Mouse (Mus musculus): ENCODE measurements at regions not wholly inside any gene's neighbourhood (a gene's known extent, or its start where the extent isn't known, plus 50 kb on each side); places are given as distances from the start of the nearest gene placed in this dataset.
"Not testable (repeated sequence)": the region's sequence is repeated elsewhere in the genome, so short reads cannot be mapped to it uniquely, and the experiment has no call there.

- no peak for ATAC-seq (ENCODE audit: insufficient number of reproducible peaks, insufficient read depth, low FRiP score, low TSS enrichment, low read depth)
- no peaks in the 10 kb centered on the region for H3K27me3 ChIP-seq
- WGBS = 74% methylated on average over 7 of the region's 7 CpGs
Measured at GRCm38 (mm10) chr9:91123208-91123607, 239.0 kb upstream of the Zic4 start.

GRCm38 (mm10) chr9:91126630-91127245 lies 235.5 kb upstream of the Zic4 start:
- H3K9me3 ChIP-seq = no peaks in the 10 kb centered on the region
- H3K4me1 ChIP-seq (replicated peaks) = no peaks in the 10 kb centered on the region
- no peak for ATAC-seq (ENCODE audit: insufficient number of reproducible peaks, insufficient read depth, low FRiP score, low TSS enrichment, low read depth)

More at GRCm38 (mm10) chr9:91123208-91123607, 239.0 kb upstream of the Zic4 start:
- Histone ChIP-seq H3K36me3 (no peaks in the 10 kb centered on the region), H3K4me1 (replicated peaks) (no peaks in the 10 kb centered on the region), H3K9ac (replicated peaks) (no peak overlapping the region), H3K4me2 (no peak overlapping the region), H3K9me3 (no peaks in the 10 kb centered on the region), H3K27ac (no peak overlapping the region), H3K4me3 (replicated peaks) (no peak overlapping the region)

GRCm38 (mm10) chr9:91128491-91128890 lies 233.7 kb upstream of the Zic4 start:
- not testable (repeated sequence) for ATAC-seq (ENCODE audit: insufficient number of reproducible peaks, insufficient read depth, low FRiP score, low TSS enrichment, low read depth); H3K27me3 ChIP-seq; H3K4me1 ChIP-seq (replicated peaks); H3K4me2 ChIP-seq; H3K36me3 ChIP-seq; H3K27ac ChIP-seq; H3K4me3 ChIP-seq (replicated peaks); H3K9me3 ChIP-seq; H3K9ac ChIP-seq (replicated peaks)
- WGBS = 42% methylated on average over 2 of the region's 2 CpGs

More at GRCm38 (mm10) chr9:91126630-91127245, 235.5 kb upstream of the Zic4 start:
- H3K27ac ChIP-seq = no peak overlapping the region
- no peak overlapping the region for H3K4me3 ChIP-seq (replicated peaks)
- no peak overlapping the region for H3K4me2 ChIP-seq
- no peaks in the 10 kb centered on the region for H3K27me3 ChIP-seq
- H3K9ac ChIP-seq (replicated peaks) = no peak overlapping the region
- WGBS = 50% methylated on average over 8 of the region's 8 CpGs
- no peaks in the 10 kb centered on the region for H3K36me3 ChIP-seq

GRCm38 (mm10) chr9:91130111-91130720 lies 232.0 kb upstream of the Zic4 start:
- 75% methylated on average over 13 of the region's 13 CpGs for WGBS
- Histone ChIP-seq H3K27ac (no peak overlapping the region), H3K36me3 (no peaks in the 10 kb centered on the region), H3K4me1 (replicated peaks) (no peaks in the 10 kb centered on the region), H3K27me3 (no peaks in the 10 kb centered on the region), H3K4me3 (replicated peaks) (no peak overlapping the region), H3K9ac (replicated peaks) (no peak overlapping the region), H3K4me2 (no peak overlapping the region), H3K9me3 (no peaks in the 10 kb centered on the region)
- no peak for ATAC-seq (ENCODE audit: insufficient number of reproducible peaks, insufficient read depth, low FRiP score, low TSS enrichment, low read depth)

- H3K27ac ChIP-seq = no peak overlapping the region
- no peak overlapping the region for H3K9ac ChIP-seq (replicated peaks)
Measured at GRCm38 (mm10) chr9:91131415-91132255, 230.6 kb upstream of the Zic4 start.

GRCm38 (mm10) chr9:91132531-91132930 lies 229.7 kb upstream of the Zic4 start:
- no peak overlapping the region for H3K4me3 ChIP-seq (replicated peaks)
- no peak for ATAC-seq (ENCODE audit: insufficient number of reproducible peaks, insufficient read depth, low FRiP score, low TSS enrichment, low read depth)
- no peak overlapping the region for H3K4me2 ChIP-seq
- H3K4me1 ChIP-seq (replicated peaks) = no peaks in the 10 kb centered on the region
- WGBS = 89% methylated on average over 1 of the region's 1 CpGs
- H3K9ac ChIP-seq (replicated peaks) = no peak overlapping the region
- no peaks in the 10 kb centered on the region for H3K36me3 ChIP-seq
- H3K27ac ChIP-seq = no peak overlapping the region
- H3K9me3 ChIP-seq = no peaks in the 10 kb centered on the region
- no peaks in the 10 kb centered on the region for H3K27me3 ChIP-seq

More at GRCm38 (mm10) chr9:91131415-91132255, 230.6 kb upstream of the Zic4 start:
- Histone ChIP-seq H3K27me3 (no peaks in the 10 kb centered on the region), H3K4me2 (no peak overlapping the region), H3K4me1 (replicated peaks) (no peaks in the 10 kb centered on the region), H3K4me3 (replicated peaks) (no peak overlapping the region), H3K9me3 (no peaks in the 10 kb centered on the region), H3K36me3 (no peaks in the 10 kb centered on the region)
- no peak for ATAC-seq (ENCODE audit: insufficient number of reproducible peaks, insufficient read depth, low FRiP score, low TSS enrichment, low read depth)
- WGBS = 79% methylated on average over 7 of the region's 7 CpGs

GRCm38 (mm10) chr9:91133256-91133920 lies 228.8 kb upstream of the Zic4 start:
- 83% methylated on average over 3 of the region's 3 CpGs for WGBS
- H3K9ac ChIP-seq (replicated peaks) = no peak overlapping the region
- no peak for ATAC-seq (ENCODE audit: insufficient number of reproducible peaks, insufficient read depth, low FRiP score, low TSS enrichment, low read depth)
- no peaks in the 10 kb centered on the region for H3K4me1 ChIP-seq (replicated peaks)
- no peak overlapping the region for H3K4me2 ChIP-seq
- H3K36me3 ChIP-seq = no peaks in the 10 kb centered on the region
- no peaks in the 10 kb centered on the region for H3K27me3 ChIP-seq
- H3K27ac ChIP-seq = no peak overlapping the region
- H3K4me3 ChIP-seq (replicated peaks) = no peak overlapping the region
- no peaks in the 10 kb centered on the region for H3K9me3 ChIP-seq

GRCm38 (mm10) chr9:91134325-91134724 lies 227.9 kb upstream of the Zic4 start:
- H3K27me3 ChIP-seq = no peaks in the 10 kb centered on the region
- no peak overlapping the region for H3K9ac ChIP-seq (replicated peaks)
- H3K4me3 ChIP-seq (replicated peaks) = no peak overlapping the region
- H3K4me1 ChIP-seq (replicated peaks) = no peaks in the 10 kb centered on the region
- no peak overlapping the region for H3K4me2 ChIP-seq
- H3K36me3 ChIP-seq = no peaks in the 10 kb centered on the region
- no peak for ATAC-seq (ENCODE audit: insufficient number of reproducible peaks, insufficient read depth, low FRiP score, low TSS enrichment, low read depth)
- WGBS = 96% methylated on average over 1 of the region's 1 CpGs
- no peaks in the 10 kb centered on the region for H3K9me3 ChIP-seq
- no peak overlapping the region for H3K27ac ChIP-seq

GRCm38 (mm10) chr9:91135107-91135506 lies 227.1 kb upstream of the Zic4 start:
- Histone ChIP-seq H3K36me3 (no peaks in the 10 kb centered on the region), H3K27ac (no peak overlapping the region), H3K4me2 (no peak overlapping the region), H3K4me1 (replicated peaks) (no peaks in the 10 kb centered on the region), H3K27me3 (no peaks in the 10 kb centered on the region), H3K9ac (replicated peaks) (no peak overlapping the region), H3K9me3 (no peaks in the 10 kb centered on the region), H3K4me3 (replicated peaks) (no peak overlapping the region)
- 65% methylated on average over 2 of the region's 2 CpGs for WGBS
- ATAC-seq (ENCODE audit: insufficient number of reproducible peaks, insufficient read depth, low FRiP score, low TSS enrichment, low read depth) = no peak

- Histone ChIP-seq H3K27ac (no peak overlapping the region), H3K9me3 (no peaks in the 10 kb centered on the region), H3K36me3 (no peaks in the 10 kb centered on the region), H3K4me3 (replicated peaks) (no peak overlapping the region), H3K27me3 (no peaks in the 10 kb centered on the region; the same call in 1 of the 2 replicates), H3K4me2 (no peak overlapping the region), H3K9ac (replicated peaks) (no peak overlapping the region), H3K4me1 (replicated peaks) (no peaks in the 10 kb centered on the region)
- ATAC-seq (ENCODE audit: insufficient number of reproducible peaks, insufficient read depth, low FRiP score, low TSS enrichment, low read depth) = no peak
- WGBS = 30% methylated on average over 1 of the region's 1 CpGs
Measured at GRCm38 (mm10) chr9:91140651-91141050, 221.6 kb upstream of the Zic4 start.

- no peak overlapping the region for H3K4me3 ChIP-seq (replicated peaks)
- H3K27me3 ChIP-seq = no peaks in the 10 kb centered on the region
- ATAC-seq (ENCODE audit: insufficient number of reproducible peaks, insufficient read depth, low FRiP score, low TSS enrichment, low read depth) = no peak
- WGBS = 89% methylated on average over 11 of the region's 11 CpGs
- H3K9ac ChIP-seq (replicated peaks) = no peak overlapping the region
- no peaks in the 10 kb centered on the region for H3K9me3 ChIP-seq
- no peak overlapping the region for H3K27ac ChIP-seq
- no peaks in the 10 kb centered on the region for H3K4me1 ChIP-seq (replicated peaks)
- no peaks in the 10 kb centered on the region for H3K36me3 ChIP-seq
- H3K4me2 ChIP-seq = no peak overlapping the region
Measured at GRCm38 (mm10) chr9:91151893-91152292, 210.3 kb upstream of the Zic4 start.
